Mouse (Mus musculus): ENCODE results near the gene Bok.

The Bok gene

DNA sequence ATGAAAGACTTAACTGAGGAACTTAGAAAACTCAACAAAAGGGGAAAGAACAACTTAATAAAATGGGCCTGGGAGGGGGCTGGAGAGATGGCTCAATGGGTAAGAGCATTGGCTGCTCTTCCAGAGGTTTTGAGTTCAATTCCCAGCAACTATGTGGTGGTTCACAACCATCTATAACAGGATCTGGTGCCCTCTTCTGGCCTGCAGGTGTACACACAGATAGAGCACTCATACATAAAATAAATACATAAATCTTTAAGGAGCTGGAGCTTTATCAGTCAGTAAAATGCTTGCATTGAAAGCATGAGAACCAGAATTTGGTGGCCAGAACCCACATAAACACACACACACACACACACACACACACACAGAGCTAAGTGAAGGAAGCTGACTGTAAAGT lies 57.5 kb downstream of the Bok start:
- no peak for DNase-seq (ENCODE audit: low spot score)

Data from embryo, embryonic 10.5 days (tissue).